Mouse (Mus musculus) mesoderm, embryonic 11.5 days (tissue): ENCODE results near the gene Zfp871.

Experiments used
- DNase-seq: peaks from one replicate; pipeline ENCODE4 v3.0.0-alpha.2; 2012; ENCODE audit warnings: low read depth, low spot score

Zfp871 gene

GRCm38 (mm10) chr17:32788094-32788559 lies at the start of gene Zfp871:
TSS of gene Zfp871 (minus strand) at chr17:32788287.
- DNase-seq: peak; percentile 92

- DNase-seq: no peak
Observed at GRCm38 (mm10) chr17:32830418-32830782, 42.3 kb upstream of the Zfp871 start.

GRCm38 (mm10) chr17:32829540-32830417 lies 41.7 kb upstream of the Zfp871 start, which contains the start of gene Zfp799:
TSS of gene Zfp799 (minus strand) at chr17:32830261.
- DNase-seq: peak; percentile 91

DNA sequence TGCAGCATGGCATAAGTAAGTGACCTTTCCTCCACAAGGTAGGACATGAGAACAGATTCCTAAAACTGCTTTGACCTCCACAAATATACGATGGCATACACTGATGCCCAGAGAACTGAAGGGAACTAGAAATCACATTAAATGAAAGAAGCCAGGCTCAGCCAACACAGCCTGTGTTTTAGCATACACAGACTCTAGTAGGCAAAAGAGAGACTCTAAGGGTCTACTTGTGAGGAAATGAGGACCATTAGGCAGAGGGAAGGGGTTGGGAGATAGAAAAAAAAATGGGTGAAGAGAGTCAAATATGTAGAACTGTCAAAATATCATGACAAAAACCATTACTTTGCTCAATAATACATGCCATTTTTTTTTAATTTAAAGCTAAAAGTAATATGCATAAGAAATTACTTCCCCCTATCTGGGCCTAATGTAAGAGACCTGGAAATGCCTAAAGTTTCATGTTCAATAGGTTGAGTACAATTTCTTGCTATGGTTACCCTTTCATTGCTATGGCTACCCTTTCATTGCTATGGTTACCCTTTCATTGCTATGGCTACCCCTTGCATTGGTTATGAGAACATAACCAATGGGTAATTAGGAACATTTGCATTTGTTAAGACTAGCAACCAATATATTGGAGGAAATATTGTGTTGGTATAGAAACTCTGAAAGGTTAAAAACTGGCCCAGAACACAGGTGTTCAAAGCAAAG lies 28.1 kb upstream of the Zfp871 start:
- DNase-seq: peak; percentile 51

- DNase-seq: no peak
Observed at GRCm38 (mm10) chr17:32814136-32814535, 26.0 kb upstream of the Zfp871 start.

GRCm38 (mm10) chr17:32810648-32811047 lies 22.6 kb upstream of the Zfp871 start:
- DNase-seq: no peak

- DNase-seq: peak; percentile 86
Observed at GRCm38 (mm10) chr17:32809544-32810374, 21.7 kb upstream of the Zfp871 start, which contains the start of gene Zfp811. TSS of gene Zfp811 (minus strand) at chr17:32809931.

GRCm38 (mm10) chr17:32808921-32809320 lies 20.8 kb upstream of the Zfp871 start:
- peak; percentile 30 for DNase-seq

- no peak for DNase-seq
Observed at GRCm38 (mm10) chr17:32789244-32789643, 1.2 kb upstream of the Zfp871 start.

GRCm38 (mm10) chr17:32788576-32788975 lies 489 bp upstream of the Zfp871 start:
- DNase-seq: peak; percentile 21

- DNase-seq: no peak
Observed at GRCm38 (mm10) chr17:32787436-32788093, 522 bp downstream of the Zfp871 start.

- DNase-seq: no peak
Observed at GRCm38 (mm10) chr17:32786944-32787343, 1.1 kb downstream of the Zfp871 start.

GRCm38 (mm10) chr17:32785656-32786055 lies 2.4 kb downstream of the Zfp871 start:
- DNase-seq: no peak

DNA sequence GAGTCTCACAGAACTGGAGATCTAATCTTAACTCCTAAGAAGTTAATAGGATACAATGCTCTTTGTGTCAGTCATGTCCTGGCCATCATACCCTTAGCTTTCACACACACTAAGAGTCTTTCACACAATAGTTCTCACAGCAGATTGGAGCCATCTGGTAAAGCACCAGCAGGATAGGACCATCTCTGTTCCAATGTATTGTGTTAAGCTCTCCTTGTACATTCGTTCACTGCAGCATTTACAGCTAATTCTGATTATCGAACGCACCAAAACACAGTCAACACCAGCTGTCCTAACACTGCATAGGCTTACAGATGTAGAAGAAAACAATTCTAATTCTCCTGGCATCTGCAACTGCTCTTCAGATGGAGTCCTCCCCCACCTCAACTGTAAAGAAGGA lies 10.5 kb downstream of the Zfp871 start:
- no peak for DNase-seq

DNA sequence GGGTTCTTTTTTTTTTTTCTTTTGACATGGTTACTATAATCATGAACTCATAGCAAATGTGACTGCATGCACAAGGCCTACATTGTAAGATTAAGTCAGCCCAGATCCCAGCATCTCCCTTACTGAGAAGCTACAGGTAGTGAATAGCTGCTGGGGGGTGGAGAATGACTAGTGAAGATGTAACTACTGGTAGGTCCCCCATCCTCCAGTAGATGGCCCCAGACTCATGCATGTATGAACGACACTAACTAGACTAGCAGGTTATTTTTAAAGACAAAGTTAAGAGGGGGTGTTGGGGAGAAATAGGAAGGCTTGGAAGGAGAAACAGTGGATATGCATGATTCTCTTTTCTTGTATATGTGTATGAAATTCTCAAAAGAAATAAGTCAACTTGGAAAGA lies 16.9 kb downstream of the Zfp871 start:
- DNase-seq: no peak

GRCm38 (mm10) chr17:32766422-32766821 lies 21.7 kb downstream of the Zfp871 start:
- DNase-seq: no peak

- DNase-seq: no peak
Observed at GRCm38 (mm10) chr17:32757331-32757730, 30.8 kb downstream of the Zfp871 start.

DNA sequence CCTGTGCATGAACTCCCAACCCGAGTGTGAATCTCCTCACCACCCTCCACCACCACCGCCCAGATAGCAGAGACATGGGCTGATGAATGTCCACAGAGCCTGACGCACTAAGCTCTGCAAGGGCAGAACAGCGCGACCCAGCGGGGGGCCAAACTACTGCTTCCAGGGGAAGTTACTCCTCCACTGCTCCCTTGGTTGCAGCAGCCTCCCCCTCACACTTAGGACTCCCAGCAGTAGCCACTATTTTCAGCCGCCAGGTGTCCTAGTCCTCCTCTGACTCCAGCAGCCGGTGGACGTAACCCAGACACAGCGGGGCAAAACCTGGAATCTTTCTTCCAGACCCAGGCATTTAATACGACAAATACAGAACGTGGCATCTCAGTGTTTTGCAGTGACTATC lies 34.5 kb downstream of the Zfp871 start:
- peak; percentile 54 for DNase-seq

DNA sequence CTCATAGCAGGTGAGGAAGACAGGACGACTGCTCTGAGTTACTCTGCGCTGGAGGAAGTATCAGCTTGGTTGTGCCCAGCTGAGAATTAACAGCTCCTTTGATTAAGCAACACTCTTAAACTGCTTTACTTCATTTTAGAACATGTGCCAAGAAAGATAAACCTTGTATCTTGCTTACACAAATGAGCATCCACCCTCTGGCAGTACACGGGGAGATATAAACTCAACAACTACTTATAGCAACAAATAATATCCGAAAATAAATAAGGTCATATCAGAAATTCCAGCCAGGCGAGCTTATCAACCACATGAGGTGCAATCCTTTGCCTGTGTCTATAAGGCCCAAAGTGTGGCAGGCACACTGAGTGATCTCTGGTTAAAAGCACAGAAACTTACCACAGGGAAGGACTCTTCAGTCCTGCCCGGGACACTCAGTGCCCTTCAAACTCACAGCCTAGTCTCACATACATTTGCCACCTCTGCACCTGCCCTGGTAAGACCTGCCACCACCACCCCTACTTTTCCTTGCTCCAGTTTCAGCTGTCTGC lies 35.2 kb downstream of the Zfp871 start:
- DNase-seq: no peak

- no peak for DNase-seq
Observed at GRCm38 (mm10) chr17:32750611-32751010, 37.5 kb downstream of the Zfp871 start.

GRCm38 (mm10) chr17:32741057-32741456 lies 47.0 kb downstream of the Zfp871 start:
- DNase-seq: no peak
